Mouse (Mus musculus): ENCODE measurements around the gene Crebbp. TPM values are rescaled to one million over a fixed set of nuclear protein-coding genes. Genes with fewer than 3 reads are reported as not detected.
"Not testable (repeated sequence)": the region's sequence is repeated elsewhere in the genome, so short reads cannot be mapped to it uniquely, and the experiment has no call there.

Crebbp gene
- 66.2 and 71.0 TPM in 2 replicates for total RNA-seq (2021)
- long read RNA-seq, partial matches to known transcripts, result 9 of 10 reads
- long read RNA-seq, other reads (novel, unspliced or antisense), result 1 of 10 reads

DNA sequence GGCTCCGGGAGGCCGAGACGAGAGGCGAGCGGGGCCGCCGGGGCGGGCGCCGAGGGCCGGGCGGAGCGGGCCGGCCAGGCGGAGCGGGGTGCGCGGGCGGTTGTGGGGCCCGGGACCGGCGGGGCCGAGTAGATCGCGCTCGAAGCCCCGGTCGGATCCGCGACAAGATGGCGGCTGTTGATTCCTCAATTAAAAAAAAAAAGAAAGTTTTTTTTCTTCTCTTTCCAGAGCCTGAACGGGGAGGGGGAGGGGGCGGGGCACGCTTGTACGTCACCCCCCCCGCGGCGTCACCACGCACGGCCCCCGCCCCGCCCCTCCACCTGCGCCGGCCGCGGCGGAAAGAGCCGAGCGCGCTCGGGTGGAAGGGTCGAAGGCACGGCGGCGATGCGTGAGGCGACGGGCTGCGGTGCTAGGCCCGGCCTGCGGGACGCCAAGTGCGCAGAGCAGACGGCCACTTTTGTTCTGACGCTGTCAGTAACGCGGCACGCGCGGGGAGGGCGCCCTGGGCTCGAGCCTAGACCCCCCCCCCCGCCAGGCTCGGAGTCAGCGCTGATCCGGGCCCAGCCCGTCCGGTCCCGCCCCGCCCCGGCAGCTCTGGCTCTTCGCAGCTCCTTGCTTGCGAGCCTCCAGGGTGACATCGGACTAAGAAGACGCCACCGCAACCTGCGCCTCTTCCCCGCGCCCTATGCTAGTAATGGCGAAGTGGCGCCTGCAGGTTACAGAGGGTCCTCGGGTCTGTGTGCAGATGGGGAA lies at the start of gene Crebbp:
Gene Crebbp (minus strand): TSS at position 199 of the 753 bp plus-strand sequence.
- DNase-seq, result peak; percentile 94

DNA sequence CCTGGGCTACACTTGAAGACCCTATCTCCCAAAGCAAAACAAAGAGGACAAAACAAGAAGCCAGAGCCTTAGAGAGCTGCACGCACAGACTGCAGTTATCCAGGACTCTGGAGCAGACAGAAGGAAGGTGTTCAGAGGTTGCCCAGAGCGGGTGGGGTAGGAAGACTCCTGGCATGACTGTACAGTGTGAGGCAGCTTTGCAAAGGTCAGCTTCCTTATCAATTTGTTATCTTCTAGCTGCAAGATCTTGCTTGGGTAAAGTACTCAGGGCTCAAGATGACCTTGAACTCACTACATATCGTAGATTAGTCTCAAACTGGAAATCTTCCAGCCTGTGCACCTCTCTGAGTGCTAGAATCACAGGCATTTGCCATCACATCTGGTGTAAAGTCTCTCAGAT lies 49.7 kb upstream of the Crebbp start:
- DNase-seq, result no peak

GRCm38 (mm10) chr16:4257546-4257945 lies 43.7 kb upstream of the Crebbp start:
- DNase-seq, result no peak

DNA sequence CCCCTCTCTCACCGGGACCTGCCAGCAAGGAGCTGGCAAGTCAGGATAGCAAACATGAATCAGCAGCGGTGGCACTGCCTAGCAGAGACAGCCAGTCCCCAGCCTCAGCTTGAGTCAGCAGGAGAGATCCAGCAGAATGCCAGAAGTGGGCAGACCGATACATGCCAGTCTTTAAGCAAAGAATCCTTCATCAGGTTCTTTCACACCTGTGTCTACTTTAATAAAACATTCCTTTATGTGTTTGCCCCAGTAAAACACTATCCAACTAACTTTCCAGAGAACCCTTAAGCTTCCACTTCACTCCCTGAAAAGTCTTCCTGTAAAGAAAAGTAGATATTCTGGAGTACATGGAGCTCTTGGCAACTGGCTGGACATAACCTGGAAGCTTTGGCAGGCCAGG lies 35.0 kb upstream of the Crebbp start:
- DNase-seq, result no peak

DNA sequence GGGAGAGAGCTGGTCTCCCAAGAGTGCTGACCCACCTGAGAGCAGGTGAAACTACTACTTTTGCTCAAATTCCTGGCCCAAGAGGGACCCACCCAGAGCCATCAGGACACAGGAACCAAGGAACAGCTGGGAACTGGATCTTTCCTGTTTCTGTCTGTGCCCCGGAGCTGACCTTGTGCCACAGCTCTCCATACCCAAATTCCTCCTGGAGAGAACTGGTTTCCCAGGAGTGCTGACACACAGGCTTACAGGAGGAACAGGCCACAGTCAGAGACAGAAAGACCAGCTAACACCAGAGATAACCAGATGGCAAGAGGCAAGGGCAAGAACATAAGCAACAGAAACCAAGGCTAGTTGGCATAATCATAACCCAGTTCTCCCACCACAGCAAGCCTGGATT lies 31.4 kb upstream of the Crebbp start:
- not testable (repeated sequence) for DNase-seq

- no peak for DNase-seq
Measured at GRCm38 (mm10) chr16:4236131-4236530, 22.3 kb upstream of the Crebbp start.

- DNase-seq, result no peak
Measured at GRCm38 (mm10) chr16:4235587-4235986, 21.8 kb upstream of the Crebbp start.

- DNase-seq, result no peak
Measured at GRCm38 (mm10) chr16:4225841-4226240, 12.0 kb upstream of the Crebbp start.

GRCm38 (mm10) chr16:4214631-4215240 lies 939 bp upstream of the Crebbp start:
- DNase-seq, result no peak

GRCm38 (mm10) chr16:4212963-4213798 lies 616 bp downstream of the Crebbp start:
- peak; percentile 83 for DNase-seq

DNA sequence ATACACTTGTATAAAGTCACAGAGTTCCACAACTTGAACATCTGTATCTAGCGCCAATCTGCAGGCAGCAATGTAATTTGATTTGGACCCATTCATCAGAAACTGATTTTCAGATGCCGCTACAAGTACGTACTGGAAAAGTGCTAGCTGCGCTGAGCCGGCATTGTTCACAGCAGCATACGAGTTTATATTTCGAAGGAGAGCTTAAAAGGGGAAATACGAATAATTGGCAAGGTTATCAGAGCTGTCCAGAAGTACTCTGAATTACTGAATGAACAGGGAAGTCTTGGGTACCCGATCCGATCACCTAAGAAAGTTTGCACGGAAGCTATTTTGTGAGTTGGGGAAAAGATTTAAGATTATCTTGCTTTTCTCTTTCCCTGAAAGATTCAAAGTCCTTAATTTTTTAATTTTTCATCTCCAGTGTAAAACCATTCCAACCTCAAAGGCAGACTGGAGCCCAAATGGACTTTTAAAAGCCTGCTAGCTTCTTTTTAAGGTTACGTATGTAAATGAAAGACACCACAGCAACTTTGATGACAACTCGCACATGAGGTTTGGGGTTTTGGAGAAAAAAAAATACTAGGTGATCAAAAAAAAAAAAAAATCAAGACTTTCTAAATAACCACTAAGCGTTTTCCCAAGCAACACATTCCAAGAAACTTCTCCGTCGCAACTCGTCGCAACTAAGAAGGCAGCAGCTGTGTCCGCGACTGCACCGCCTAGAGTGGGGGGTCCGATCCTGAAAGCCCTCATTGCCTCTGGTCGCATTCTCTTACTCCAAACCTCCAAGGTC lies 1.4 kb downstream of the Crebbp start:
- no peak for DNase-seq

DNA sequence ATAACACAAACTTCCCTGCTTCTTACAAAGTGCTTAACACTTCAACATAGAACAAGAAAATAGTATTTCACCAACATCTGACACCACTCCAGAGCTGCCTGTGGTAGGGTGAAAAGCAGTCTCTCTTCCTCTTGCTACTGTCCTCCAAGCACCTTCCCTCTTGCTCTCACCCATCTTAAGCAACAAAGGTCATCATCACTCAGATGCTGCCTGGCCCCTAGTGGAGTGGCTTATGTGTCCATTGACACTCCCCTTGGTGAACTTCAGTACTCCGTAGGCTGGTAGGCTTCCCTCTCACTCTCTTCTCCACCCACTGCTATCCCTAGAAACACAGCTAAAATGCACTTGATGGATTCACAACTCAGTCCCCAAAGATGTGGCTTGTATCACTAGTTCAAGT lies 3.5 kb downstream of the Crebbp start:
- no peak for DNase-seq

DNA sequence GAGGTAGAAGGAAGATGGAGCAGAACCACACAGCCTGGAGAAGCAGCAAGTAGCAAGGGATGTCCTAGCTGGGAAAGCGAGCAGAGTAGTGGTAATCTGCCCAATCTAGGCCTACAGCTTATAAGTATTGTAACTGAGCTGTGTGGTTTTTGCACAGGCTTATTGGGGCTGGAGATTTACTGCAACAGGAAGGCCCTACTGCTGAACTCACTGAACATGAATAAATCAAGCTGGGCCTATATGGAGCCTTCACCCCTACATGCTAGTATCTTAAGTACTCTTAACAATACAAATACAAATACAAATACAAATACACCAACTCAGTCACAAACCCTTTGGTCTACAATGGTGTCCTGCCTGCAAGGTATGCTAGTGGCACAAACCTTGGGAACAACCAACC lies 10.2 kb downstream of the Crebbp start:
- no peak for DNase-seq

- no peak for DNase-seq
Measured at GRCm38 (mm10) chr16:4199995-4200394, 13.8 kb downstream of the Crebbp start.

DNA sequence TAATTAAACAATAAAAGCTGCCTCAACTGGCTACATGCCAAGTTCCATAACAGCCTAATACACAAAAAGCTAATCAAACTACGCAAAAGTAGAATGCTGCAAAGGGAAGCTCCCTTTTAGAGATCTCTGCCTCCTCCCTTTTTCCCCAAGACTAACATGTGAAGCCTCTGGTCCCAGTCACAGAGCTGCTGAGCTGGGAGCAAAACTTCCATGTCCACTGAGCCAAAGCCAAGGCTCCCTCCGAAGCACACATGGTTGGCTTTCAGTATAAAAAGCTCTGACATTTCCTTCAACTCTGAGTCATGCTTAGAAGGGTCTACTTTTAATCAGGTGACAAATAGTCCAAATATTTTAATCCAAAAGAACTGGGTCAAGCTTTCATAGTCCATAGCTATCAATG lies 14.2 kb downstream of the Crebbp start:
- no peak for DNase-seq

GRCm38 (mm10) chr16:4198004-4198403 lies 15.8 kb downstream of the Crebbp start:
- no peak for DNase-seq

- no peak for DNase-seq
Measured at GRCm38 (mm10) chr16:4190166-4190565, 23.6 kb downstream of the Crebbp start.

DNA sequence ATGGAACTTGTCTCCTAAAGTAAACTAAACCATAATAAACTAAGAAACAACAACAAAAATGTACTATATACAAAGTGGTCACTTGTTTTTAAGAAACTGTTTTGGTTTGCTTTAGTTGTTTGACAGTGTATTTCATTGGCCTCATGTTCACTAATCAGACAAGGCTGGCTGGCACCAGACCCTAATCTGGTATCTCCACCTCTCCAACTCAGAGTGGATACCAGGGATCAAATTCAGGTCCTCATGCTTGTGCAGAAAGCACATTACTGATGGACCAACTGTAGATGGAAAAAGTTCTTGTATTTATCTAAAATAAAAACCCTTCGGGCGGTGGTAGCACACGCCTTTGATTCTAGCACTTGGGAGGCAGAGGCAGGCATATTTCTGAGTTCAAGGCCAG lies 38.7 kb downstream of the Crebbp start:
- no peak for DNase-seq

DNA sequence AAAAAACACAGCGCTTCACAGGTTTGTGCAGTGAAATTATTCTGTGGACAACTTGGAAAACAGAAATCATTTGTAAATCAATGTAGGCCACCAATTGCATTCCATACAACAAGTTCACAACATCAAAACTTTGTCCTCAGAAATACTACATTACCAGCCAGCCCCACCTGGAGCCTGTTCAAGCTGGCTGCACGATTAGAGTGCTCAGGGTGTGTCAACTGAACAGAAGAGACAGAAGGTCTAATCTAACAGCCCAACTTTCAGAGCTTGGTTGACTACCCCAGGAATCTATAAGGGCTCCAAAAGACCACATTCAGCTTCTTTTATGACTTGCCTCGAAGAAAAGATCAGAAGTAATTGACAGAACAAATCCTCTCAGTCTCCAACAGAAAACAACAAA lies 44.3 kb downstream of the Crebbp start:
- no peak for DNase-seq

DNA sequence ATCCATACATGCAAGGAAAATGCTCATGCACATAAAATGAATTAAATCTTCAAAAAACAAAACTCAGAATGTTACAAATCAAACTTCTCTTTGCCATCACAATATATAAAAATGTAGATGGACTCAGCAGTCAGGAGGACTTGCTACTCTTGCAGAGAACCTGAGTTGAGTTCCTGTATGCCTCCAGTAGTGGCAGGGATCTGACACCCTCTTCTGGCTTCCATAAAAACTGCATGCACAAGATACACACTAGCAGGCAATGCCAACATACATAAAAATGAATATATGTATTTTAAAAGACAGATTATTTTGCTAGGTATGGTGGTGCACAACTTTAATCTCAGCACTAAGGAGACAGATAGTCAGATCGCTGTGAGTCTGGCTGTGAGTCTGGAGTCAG lies 45.3 kb downstream of the Crebbp start:
- DNase-seq, result no peak

DNA sequence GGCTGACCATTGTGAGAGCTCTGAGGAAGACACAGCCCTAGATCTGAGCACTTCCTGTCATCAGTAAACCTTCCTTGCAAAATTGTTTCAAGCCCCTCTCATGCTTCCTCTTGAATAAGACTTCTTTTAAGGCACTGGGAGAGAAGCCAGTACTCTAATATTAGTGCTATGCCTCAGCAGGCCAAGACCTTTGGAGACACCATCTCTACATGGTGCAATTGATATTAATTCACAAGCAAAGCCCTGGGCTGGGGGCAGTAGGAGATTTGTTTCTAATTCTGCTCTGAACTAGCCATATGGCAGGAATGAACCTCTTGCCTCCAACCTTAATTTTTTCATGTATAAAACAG lies 52.9 kb downstream of the Crebbp start:
- DNase-seq, result no peak

DNA sequence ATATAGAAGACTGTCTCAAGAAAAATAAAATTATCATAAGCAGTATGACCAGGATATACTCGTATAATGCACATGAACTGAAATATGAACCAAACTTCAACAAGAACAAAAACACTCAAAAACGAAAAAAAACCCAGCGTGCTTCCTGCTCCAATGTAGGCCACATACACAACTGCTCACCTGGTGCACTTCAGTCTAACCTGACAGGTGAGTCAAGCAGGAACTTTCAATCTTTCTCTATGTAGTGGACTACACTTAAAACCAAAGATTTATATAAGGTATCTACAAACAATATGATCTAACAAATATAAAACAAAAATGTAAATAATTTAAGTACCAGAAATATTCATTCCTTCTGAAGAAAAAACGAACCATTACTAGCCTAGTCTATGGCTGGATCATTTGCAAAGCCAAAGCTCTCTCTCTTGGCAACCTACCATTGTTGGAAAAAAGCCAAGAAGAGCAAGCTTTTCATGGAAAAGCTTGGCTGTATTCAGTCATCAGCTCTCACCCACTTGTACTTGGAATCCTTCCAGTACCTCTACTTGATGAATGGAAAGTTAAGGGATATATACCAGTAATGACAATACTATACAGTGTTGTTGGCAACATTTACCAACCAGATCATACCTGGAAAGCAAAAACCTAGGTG lies 53.4 kb downstream of the Crebbp start:
- no peak for DNase-seq
